Mouse (Mus musculus): ENCODE measurements around the gene Ncan.

GRCm38 (mm10) chr8:70073682-70074081, 47.0 kb downstream of the Ncan start:
- TF ChIP-seq CTCF (conservative IDR thresholded peaks at IDR 0.05; ENCODE audit: low read length) = no peak
- no peak for TF ChIP-seq POU5F1 (IDR thresholded peaks at IDR 0.05; ENCODE audit: borderline replicate concordance, low read length)

All from E14TG2a.4 (cell line).